Mouse (Mus musculus) liver, adult 2 months (tissue): ENCODE measurements around the gene Ldlrap1.

Source experiments
- CTCF ChIP-seq: fragments of 200-500 bp; IDR thresholded peaks from 2 replicates; pipeline ENCODE4 v1.5.1; 2011; ENCODE audit warnings: low read depth, low read length, control low read depth
- POLR2A ChIP-seq: fragments of 200-500 bp; IDR thresholded peaks from 2 replicates; pipeline ENCODE4 v1.6.1; 2011; ENCODE audit warnings: low read length, control low read depth; ENCODE audit not compliant: insufficient read depth; ENCODE audit errors: extremely low read depth

DNA sequence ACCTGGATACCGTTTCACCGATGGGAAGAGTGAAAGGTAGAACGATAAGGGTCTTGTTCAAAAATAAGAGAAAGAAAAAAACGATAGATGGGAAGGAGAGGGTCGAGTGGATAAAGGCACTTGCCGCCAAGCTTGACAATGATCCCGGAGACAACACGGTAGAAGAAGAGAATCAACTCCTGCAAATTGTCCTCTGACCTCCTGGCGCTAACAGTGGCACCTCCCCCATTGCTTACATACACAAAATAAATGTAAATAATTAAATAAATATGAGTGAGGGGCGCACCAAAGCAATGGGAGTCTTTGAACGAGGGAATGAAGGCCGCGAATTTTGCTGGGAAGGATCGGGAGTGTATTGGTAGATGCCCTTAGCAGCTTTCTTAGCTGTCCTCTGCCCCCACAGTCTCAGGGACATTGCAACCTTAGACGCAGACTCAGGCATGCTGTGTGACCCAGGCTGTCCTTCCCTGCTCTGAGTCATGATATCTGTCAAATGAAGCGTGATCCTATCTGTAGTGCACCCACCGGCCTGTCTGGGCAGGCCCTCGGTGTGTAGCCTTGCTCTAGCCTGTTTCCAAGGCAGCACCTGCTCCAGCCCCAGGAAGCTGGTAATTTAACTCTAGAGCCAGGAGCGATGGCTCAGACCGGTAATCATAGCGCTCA is 533 bp upstream of the Ldlrap1 start:
- TF ChIP-seq CTCF (no peak), POLR2A (no peak)
